Mouse (Mus musculus): Measurements from ENCODE around the gene Mrpl23. TPM values are rescaled to one million over a fixed set of nuclear protein-coding genes. Genes with fewer than 3 reads are reported as not detected.

Gene Mrpl23
- total and polyA plus RNA-seq, 3 experiments: 11.4 to 48.2 TPM; not detected in 1

GRCm38 (mm10) chr7:142498575-142498974, 33.9 kb upstream of the Mrpl23 start, which contains the start of gene Tnnt3:
Tnnt3 (plus strand) TSS chr7:142498836.
- Histone ChIP-seq H3K79me2 (ENCODE audit: control insufficient read depth, insufficient read depth, low read length, poor library complexity) (no peaks in the 10 kb centered on the region), H3K4me1 (ENCODE audit: control insufficient read depth in 1 of 2, insufficient read depth in 2 of 2, low read length in 2 of 2) (no peaks in the 10 kb centered on the region), H3K9ac (ENCODE audit: control insufficient read depth, low read depth, low read length, poor library complexity, severe bottlenecking) (no peak within 1 kb of the TSS), H3K27me3 (ENCODE audit: control insufficient read depth in 1 of 2, insufficient read depth in 2 of 2, low read length in 2 of 2) (no peaks in the 10 kb centered on the region; a peak in 1 of 4 replicates), H3K4me3 (ENCODE audit: control insufficient read depth in 1 of 2, insufficient read depth in 1 of 2, low read depth in 2 of 2, low read length in 2 of 2) (no peak within 1 kb of the TSS), H3K9me3 (replicated peaks; ENCODE audit: insufficient read depth, low read length) (no peaks in the 10 kb centered on the region), H3K27ac (ENCODE audit: control insufficient read depth, low read depth, low read length) (no peak within 1 kb of the TSS), H3K36me3 (ENCODE audit: control insufficient read depth in 1 of 2, insufficient read depth in 2 of 2, low read length in 2 of 2) (no peaks in the 10 kb centered on the region)
- TF ChIP-seq USF1 (IDR thresholded peaks at IDR 0.05; ENCODE audit: low read depth, low read length) (no peak), MXI1 (IDR thresholded peaks at IDR 0.05; ENCODE audit: low read depth, low read length) (no peak), ETS1 (IDR thresholded peaks at IDR 0.05; ENCODE audit: low read depth, low read length) (no peak), TCF12 (IDR thresholded peaks at IDR 0.05; ENCODE audit: low read depth, low read length) (no peak)
- DNase-seq (ENCODE audit: low read depth, low spot score): no peak

- Histone ChIP-seq H3K4me1 (ENCODE audit: control insufficient read depth in 1 of 2, insufficient read depth in 2 of 2, low read length in 2 of 2) (no peaks in the 10 kb centered on the region), H3K27ac (ENCODE audit: control insufficient read depth, low read depth, low read length) (no peak overlapping the region), H3K9me3 (replicated peaks; ENCODE audit: insufficient read depth, low read length) (no peaks in the 10 kb centered on the region), H3K4me3 (ENCODE audit: control insufficient read depth in 1 of 2, insufficient read depth in 1 of 2, low read depth in 2 of 2, low read length in 2 of 2) (no peak overlapping the region), H3K36me3 (ENCODE audit: control insufficient read depth in 1 of 2, insufficient read depth in 2 of 2, low read length in 2 of 2) (no peaks in the 10 kb centered on the region), H3K79me2 (ENCODE audit: control insufficient read depth, insufficient read depth, low read length, poor library complexity) (no peaks in the 10 kb centered on the region), H3K27me3 (ENCODE audit: control insufficient read depth in 1 of 2, insufficient read depth in 2 of 2, low read length in 2 of 2) (no peaks in the 10 kb centered on the region; a peak in 1 of 4 replicates), H3K9ac (ENCODE audit: control insufficient read depth, low read depth, low read length, poor library complexity, severe bottlenecking) (no peak overlapping the region)
- no peak for DNase-seq (ENCODE audit: low read depth, low spot score)
- no peak for TF ChIP-seq ZC3H11A (IDR thresholded peaks at IDR 0.05; ENCODE audit: low read depth, low read length)
- TF ChIP-seq ELF1 (IDR thresholded peaks at IDR 0.05; ENCODE audit: low read depth, low read length): no peak
These were observed 33.3 kb upstream of the Mrpl23 start for GRCm38 (mm10) chr7:142499010-142499721.

GRCm38 (mm10) chr7:142500032-142500431, 32.5 kb upstream of the Mrpl23 start:
- no peaks in the 10 kb centered on the region for H3K79me2 ChIP-seq (ENCODE audit: control insufficient read depth, insufficient read depth, low read length, poor library complexity)
- H3K4me3 ChIP-seq (ENCODE audit: control insufficient read depth in 1 of 2, insufficient read depth in 1 of 2, low read depth in 2 of 2, low read length in 2 of 2): no peak overlapping the region
- DNase-seq (ENCODE audit: low read depth, low spot score): no peak
- TF ChIP-seq MYC (IDR thresholded peaks at IDR 0.05; ENCODE audit: low read depth, low read length) (no peak), ZKSCAN1 (IDR thresholded peaks at IDR 0.05; ENCODE audit: low read depth, low read length) (no peak), RCOR1 (IDR thresholded peaks at IDR 0.05; ENCODE audit: low read depth, low read length) (no peak), ZC3H11A (IDR thresholded peaks at IDR 0.05; ENCODE audit: low read depth, low read length) (no peak), KAT2A (conservative IDR thresholded peaks at IDR 0.05; ENCODE audit: low read depth, low read length) (no peak), SIN3A (IDR thresholded peaks at IDR 0.05; ENCODE audit: low read length) (no peak), POLR2AphosphoS2 (IDR thresholded peaks at IDR 0.05; ENCODE audit: low read length) (no peak), MYB (IDR thresholded peaks at IDR 0.05; ENCODE audit: low read depth, low read length) (no peak), HCFC1 (IDR thresholded peaks at IDR 0.05; ENCODE audit: low read depth, low read length) (no peak), POLR2A (IDR thresholded peaks at IDR 0.05; ENCODE audit: control insufficient read depth in 1 of 2, insufficient read depth in 1 of 2, low read depth in 1 of 2, low read length in 2 of 2, poor library complexity in 1 of 2) (no peak)
- no peaks in the 10 kb centered on the region; a peak in 1 of 4 replicates for H3K27me3 ChIP-seq (ENCODE audit: control insufficient read depth in 1 of 2, insufficient read depth in 2 of 2, low read length in 2 of 2)
- no peaks in the 10 kb centered on the region for H3K4me1 ChIP-seq (ENCODE audit: control insufficient read depth in 1 of 2, insufficient read depth in 2 of 2, low read length in 2 of 2)
- no peak overlapping the region for H3K27ac ChIP-seq (ENCODE audit: control insufficient read depth, low read depth, low read length)
- H3K9me3 ChIP-seq (replicated peaks; ENCODE audit: insufficient read depth, low read length): no peaks in the 10 kb centered on the region
- H3K36me3 ChIP-seq (ENCODE audit: control insufficient read depth in 1 of 2, insufficient read depth in 2 of 2, low read length in 2 of 2): no peaks in the 10 kb centered on the region
- H3K9ac ChIP-seq (ENCODE audit: control insufficient read depth, low read depth, low read length, poor library complexity, severe bottlenecking): no peak overlapping the region
